Mouse (Mus musculus) large intestine, adult 2 months (tissue): ENCODE measurements at regions not wholly inside any gene's neighbourhood (a gene's known extent, or its start where the extent isn't known, plus 50 kb on each side); places are given as distances from the start of the nearest gene placed in this dataset.

ENCODE experiments used
- DNase-seq: peaks from one replicate; pipeline ENCODE4 v3.0.0-alpha.2; 2012; ENCODE audit warnings: low read depth, low spot score
- WGBS: fragments of 180-500 bp; shearing (Covaris S2); methylation state at CpG from one replicate; pipeline ENCODE4 v1.1.7; 2018; 5-methylcytosine and 5-hydroxymethylcytosine counted together

GRCm38 (mm10) chr2:161342648-161343047 is 233.8 kb upstream of the Chd6 start:
- 85% methylated on average over 2 of the region's 2 CpGs for WGBS
- no peak for DNase-seq

GRCm38 (mm10) chr2:161341368-161341891 is 232.6 kb upstream of the Chd6 start:
- DNase-seq = peak; percentile 18
- 5% methylated on average over 11 of the region's 11 CpGs for WGBS

GRCm38 (mm10) chr2:161340291-161340690 is 231.4 kb upstream of the Chd6 start:
- WGBS = 86% methylated on average over 9 of the region's 9 CpGs
- DNase-seq = no peak

GRCm38 (mm10) chr2:161339327-161340001 is 230.6 kb upstream of the Chd6 start:
- WGBS = 27% methylated on average over 14 of the region's 14 CpGs
- DNase-seq = no peak

- 16% methylated on average over 3 of the region's 3 CpGs for WGBS
- DNase-seq = peak; percentile 2
These were observed 230.1 kb upstream of the Chd6 start for GRCm38 (mm10) chr2:161338953-161339326.

- DNase-seq = peak; percentile 2
- WGBS = 20% methylated on average over 2 of the region's 2 CpGs
These were observed 223.8 kb upstream of the Chd6 start for GRCm38 (mm10) chr2:161332653-161333052.

- 69% methylated on average over 10 of the region's 10 CpGs for WGBS
- DNase-seq = no peak
These were observed 223.0 kb upstream of the Chd6 start for GRCm38 (mm10) chr2:161331850-161332365.

GRCm38 (mm10) chr2:161302796-161303195 is 193.9 kb upstream of the Chd6 start:
- 57% methylated on average over 3 of the region's 3 CpGs for WGBS
- DNase-seq = no peak

GRCm38 (mm10) chr2:161268861-161269413 is 160.1 kb upstream of the Chd6 start:
- 63% methylated on average over 9 of the region's 9 CpGs for WGBS

GRCm38 (mm10) chr2:161266476-161266875 is 157.6 kb upstream of the Chd6 start:
- 64% methylated on average over 5 of the region's 5 CpGs for WGBS
- no peak for DNase-seq

More at GRCm38 (mm10) chr2:161268861-161269413, 160.1 kb upstream of the Chd6 start:
- no peak for DNase-seq

- DNase-seq = no peak
- whole genome bisulfite sequencing = 74% methylated on average over 8 of the region's 8 CpGs
These were observed 156.3 kb upstream of the Chd6 start for GRCm38 (mm10) chr2:161265211-161265610.

- 72% methylated on average over 2 of the region's 2 CpGs for WGBS
- no peak for DNase-seq
These were observed 143.9 kb upstream of the Chd6 start for GRCm38 (mm10) chr2:161252761-161253160.

- WGBS = 40% methylated on average over 6 of the region's 6 CpGs
- DNase-seq = no peak
These were observed 132.8 kb upstream of the Chd6 start for GRCm38 (mm10) chr2:161241665-161242064.

GRCm38 (mm10) chr2:161237280-161237819 is 128.5 kb upstream of the Chd6 start:
- no peak for DNase-seq
- WGBS = 74% methylated on average over 9 of the region's 9 CpGs

GRCm38 (mm10) chr2:161233155-161233741 is 124.4 kb upstream of the Chd6 start:
- DNase-seq = no peak

GRCm38 (mm10) chr2:161231405-161231804 is 122.5 kb upstream of the Chd6 start:
- 43% methylated on average over 4 of the region's 4 CpGs for WGBS
- DNase-seq = no peak

More at GRCm38 (mm10) chr2:161233155-161233741, 124.4 kb upstream of the Chd6 start:
- WGBS = 81% methylated on average over 9 of the region's 9 CpGs

GRCm38 (mm10) chr2:161215736-161216135 is 106.9 kb upstream of the Chd6 start:
- DNase-seq = no peak
- 54% methylated on average over 8 of the region's 8 CpGs for WGBS

- WGBS = 22% methylated on average over 15 of the region's 15 CpGs
- peak; percentile 37 for DNase-seq
These were observed 106.0 kb upstream of the Chd6 start for GRCm38 (mm10) chr2:161214681-161215458.

- no peak for DNase-seq
- WGBS = 72% methylated on average over 13 of the region's 13 CpGs
These were observed 103.5 kb upstream of the Chd6 start for GRCm38 (mm10) chr2:161212322-161212882.
